Mouse (Mus musculus) testis, adult 2 months (tissue): ENCODE measurements around the gene Hspa4. TPM values are rescaled to one million over a fixed set of nuclear protein-coding genes. Genes with fewer than 3 reads are reported as not detected.
"Not testable (repeated sequence)": the region's sequence is repeated elsewhere in the genome, so short reads cannot be mapped to it uniquely, and the experiment has no call there.

Source experiments
- H3K27ac ChIP-seq: fragments of 200-500 bp; 2 replicates; pipeline ENCODE4 v1.5.1; 2012; ENCODE audit warnings: low read depth, low read length; ENCODE audit not compliant: control insufficient read depth, insufficient read depth
- H3K27me3 ChIP-seq: fragments of 200-500 bp; 2 replicates; pipeline ENCODE4 v1.6.1; 2012; ENCODE audit warnings: mild to moderate bottlenecking, low read length, moderate library complexity; ENCODE audit not compliant: control insufficient read depth, insufficient read depth
- H3K36me3 ChIP-seq: fragments of 200-500 bp; 2 replicates; pipeline ENCODE4 v1.6.1; 2012; ENCODE audit warnings: mild to moderate bottlenecking, low read length; ENCODE audit not compliant: control insufficient read depth, insufficient read depth
- H3K4me1 ChIP-seq: fragments of 200-500 bp; 2 replicates; pipeline ENCODE4 v1.6.1; 2012; ENCODE audit warnings: low read length; ENCODE audit not compliant: control insufficient read depth, insufficient read depth
- H3K4me3 ChIP-seq: fragments of 200-500 bp; 2 replicates; pipeline ENCODE4 v1.5.1; 2012; ENCODE audit warnings: low read depth, mild to moderate bottlenecking, low read length, moderate library complexity, mixed read lengths; ENCODE audit not compliant: control insufficient read depth
- CTCF ChIP-seq: fragments of 200-500 bp; IDR thresholded peaks from 2 replicates; pipeline ENCODE4 v1.5.1; 2012; ENCODE audit warnings: low read depth, mild to moderate bottlenecking, inconsistent platforms, low read length, moderate library complexity; ENCODE audit not compliant: control insufficient read depth, insufficient read depth, insufficient replicate concordance
- POLR2A ChIP-seq: fragments of 200-500 bp; IDR thresholded peaks from 2 replicates; pipeline ENCODE4 v1.6.1; 2012; ENCODE audit warnings: low read depth, mild to moderate bottlenecking, inconsistent platforms, low read length, moderate library complexity; ENCODE audit not compliant: control insufficient read depth
- polyA plus RNA-seq: library from polyadenylated mRNA; depleted of rRNA; stranded (reverse); fragments of >200 nt; gene quantifications from 2 replicates; pipeline ENCODE4 v1.2.3, GENCODE M21; 2012

Gene Hspa4
- polyA plus RNA-seq, 1 experiment = 38.9 TPM

DNA sequence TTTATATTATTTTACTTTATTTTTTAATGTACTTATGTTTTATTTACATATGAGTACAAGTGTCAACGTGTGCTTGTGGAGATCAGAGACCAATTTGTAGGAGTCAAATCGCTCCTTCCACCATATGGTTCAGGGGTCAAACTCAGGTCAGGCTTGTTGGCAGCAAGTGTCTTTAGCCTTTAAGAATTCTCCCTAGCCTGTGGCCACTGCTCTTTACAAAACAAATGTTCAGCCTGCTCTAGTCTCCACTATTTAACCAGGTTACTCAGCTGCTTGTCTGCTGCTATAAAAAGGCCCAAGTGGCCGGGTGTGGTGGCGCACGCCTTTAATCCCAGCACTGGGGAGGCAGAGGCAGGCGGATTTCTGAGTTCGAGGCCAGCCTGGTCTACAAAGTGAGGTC, 17.8 kb upstream of the Hspa4 start:
- no peak overlapping the region for H3K27ac ChIP-seq
- no peak overlapping the region for H3K4me3 ChIP-seq
- H3K36me3 ChIP-seq = no peaks in the 10 kb centered on the region
- TF ChIP-seq CTCF (no peak), POLR2A (no peak)
- H3K4me1 ChIP-seq = no peaks in the 10 kb centered on the region; the same call in 1 of the 2 replicates
- no peaks in the 10 kb centered on the region for H3K27me3 ChIP-seq

DNA sequence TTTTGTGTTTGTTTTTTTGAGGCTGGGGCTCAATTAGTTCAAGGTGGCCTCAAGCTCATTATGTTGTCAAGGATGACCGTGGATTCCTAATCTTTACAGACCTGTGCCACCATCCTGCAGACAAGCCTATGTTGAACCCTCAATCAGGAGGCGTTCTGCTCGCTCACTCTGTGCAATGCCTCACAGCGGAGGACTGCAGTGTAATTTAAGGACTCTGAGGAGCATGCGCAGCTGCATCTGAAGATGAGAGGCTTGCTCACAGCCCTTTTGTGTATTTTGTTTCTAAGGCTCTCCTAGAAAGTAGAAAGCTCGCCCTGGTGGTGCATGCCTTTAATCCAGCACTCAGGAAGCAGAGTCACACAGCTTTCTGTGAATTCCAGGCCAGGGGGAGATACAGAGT, 16.7 kb upstream of the Hspa4 start:
- H3K4me1 ChIP-seq = no peaks in the 10 kb centered on the region
- H3K27ac ChIP-seq = no peak overlapping the region; the same call in 1 of the 2 replicates
- no peaks in the 10 kb centered on the region for H3K27me3 ChIP-seq
- no peaks in the 10 kb centered on the region for H3K36me3 ChIP-seq
- H3K4me3 ChIP-seq = no peak overlapping the region
- TF ChIP-seq POLR2A = no peak
- TF ChIP-seq CTCF = no peak

DNA sequence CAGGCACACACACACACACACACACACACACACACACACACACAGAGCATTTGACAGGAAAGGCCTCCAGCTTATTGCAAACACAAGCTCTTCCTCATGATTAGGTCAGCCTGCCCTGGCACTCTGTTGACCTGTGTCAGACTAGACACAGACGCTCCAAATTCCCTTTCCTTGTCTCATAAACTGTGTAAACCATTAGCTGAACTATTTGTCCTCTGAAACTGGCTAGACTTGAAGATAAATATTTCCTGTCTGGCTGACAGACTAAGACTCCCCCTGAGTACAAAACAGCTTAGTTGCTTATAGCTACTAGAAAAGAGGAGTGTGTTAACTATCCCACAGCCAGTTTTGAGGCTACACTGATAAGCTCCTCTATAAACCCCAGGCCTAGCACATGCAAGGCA, 14.5 kb upstream of the Hspa4 start:
- Histone ChIP-seq H3K4me3 (no peak overlapping the region), H3K27ac (0 out of 2 replicates have a peak overlapping the region, but pooled peaks have one; percentile 26), H3K4me1 (no peaks in the 10 kb centered on the region), H3K36me3 (no peaks in the 10 kb centered on the region), H3K27me3 (no peaks in the 10 kb centered on the region)
- TF ChIP-seq CTCF (no peak), POLR2A (no peak)

DNA sequence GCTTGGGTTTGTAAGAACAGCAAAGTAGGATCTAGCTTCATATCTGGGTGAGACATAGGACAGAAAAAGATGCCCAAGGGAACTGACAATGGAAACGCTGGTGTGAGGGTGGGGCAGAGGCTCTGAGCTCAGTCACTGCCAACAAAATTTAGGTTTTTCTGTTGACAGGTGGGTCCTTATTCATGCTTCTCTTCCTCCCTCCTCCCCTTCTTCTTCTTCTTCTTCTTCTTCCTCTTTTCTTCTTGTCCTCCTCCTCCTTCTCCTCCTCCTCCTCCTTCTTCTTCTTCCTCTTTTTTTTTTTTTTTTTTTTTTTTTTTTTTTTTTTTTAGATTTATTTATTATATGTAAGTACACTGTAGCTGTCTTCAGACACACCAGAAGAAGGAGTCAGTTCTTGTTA, 12.6 kb upstream of the Hspa4 start:
- not testable (repeated sequence) for H3K4me3 ChIP-seq, H3K27me3 ChIP-seq, H3K4me1 ChIP-seq, H3K36me3 ChIP-seq, H3K27ac ChIP-seq

DNA sequence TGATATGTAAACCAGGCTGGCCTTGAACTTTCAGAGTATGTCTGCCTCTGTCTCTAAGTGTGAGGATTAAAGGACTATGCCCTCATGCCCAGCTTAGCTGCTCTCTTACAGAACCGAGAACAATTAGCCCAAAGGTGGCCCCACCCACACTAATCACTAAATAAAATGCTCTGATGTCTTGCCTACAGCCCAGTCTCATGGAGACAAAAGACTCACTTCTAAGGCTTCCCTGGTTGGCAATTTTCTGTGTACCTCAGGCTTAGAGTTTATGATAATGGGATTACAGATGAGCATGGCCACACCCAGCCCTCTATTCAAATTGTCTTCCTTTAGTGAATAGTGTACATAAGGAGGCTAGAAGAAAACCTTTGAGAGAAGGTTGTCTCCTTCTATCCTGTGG, 11.1 kb upstream of the Hspa4 start:
- Histone ChIP-seq H3K27ac (no peak overlapping the region), H3K36me3 (no peaks in the 10 kb centered on the region), H3K4me1 (peaks cover 2% of the 10 kb centered on the region), H3K4me3 (no peak overlapping the region), H3K27me3 (no peaks in the 10 kb centered on the region)
- TF ChIP-seq CTCF = no peak

DNA sequence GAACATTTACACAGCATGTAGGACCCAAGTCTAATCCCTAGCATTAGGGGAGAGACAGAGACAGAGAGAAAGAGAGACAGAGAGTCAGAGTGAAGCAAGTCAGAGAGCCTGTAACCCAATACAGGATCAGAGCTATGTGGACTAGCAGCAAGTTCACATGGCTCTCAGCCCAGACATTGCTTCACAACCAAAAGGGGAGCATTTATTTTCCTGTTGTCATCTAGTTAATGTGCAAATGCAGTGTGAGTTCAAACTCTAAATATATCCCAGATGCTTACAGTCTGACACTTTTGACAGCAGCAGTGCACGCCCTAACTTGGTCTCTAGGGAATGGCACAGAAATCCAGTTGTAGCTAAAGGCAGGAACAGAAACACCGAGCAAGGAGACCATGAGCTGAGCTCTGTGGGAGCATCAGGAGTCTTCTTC, 8.6 kb upstream of the Hspa4 start:
- H3K4me1 ChIP-seq = peaks cover 2% of the 10 kb centered on the region
- H3K4me3 ChIP-seq = no peak overlapping the region
- no peak for TF ChIP-seq CTCF
- no peak for TF ChIP-seq POLR2A
- H3K27ac ChIP-seq = peak overlapping the region; percentile 74
- H3K36me3 ChIP-seq = no peaks in the 10 kb centered on the region
- no peaks in the 10 kb centered on the region for H3K27me3 ChIP-seq

DNA sequence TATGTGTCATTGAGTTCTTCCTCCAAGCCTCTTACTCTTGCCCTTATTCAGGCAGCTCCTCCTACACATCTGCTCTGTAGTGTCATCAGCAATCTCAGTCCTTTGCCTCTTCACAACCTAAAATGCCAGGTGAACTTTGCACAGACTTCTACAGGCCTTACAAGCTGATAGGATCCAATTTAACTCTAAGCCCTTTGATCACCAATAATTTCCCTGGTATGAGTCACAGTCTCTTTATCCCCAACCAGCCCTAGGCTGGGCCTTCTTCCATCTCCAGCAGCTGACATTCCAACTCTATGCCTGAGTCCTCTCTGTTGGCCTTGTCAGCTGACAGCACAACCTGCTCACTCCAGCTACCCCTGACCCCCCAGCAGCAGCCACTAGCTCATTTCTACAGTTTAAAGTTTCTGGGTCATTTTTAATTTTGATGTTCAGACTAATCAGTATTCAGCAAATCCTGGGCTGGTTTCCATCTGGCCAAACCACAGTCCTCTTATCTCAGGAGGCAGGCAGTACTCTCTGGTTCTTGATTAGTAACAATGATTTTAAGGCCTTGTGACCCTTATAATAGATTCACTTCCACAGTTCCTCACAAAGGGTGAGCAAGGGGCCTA, 8.1 kb upstream of the Hspa4 start:
- TF ChIP-seq POLR2A (no peak), CTCF (no peak)
- Histone ChIP-seq H3K27me3 (no peaks in the 10 kb centered on the region), H3K4me3 (no peak overlapping the region), H3K36me3 (no peaks in the 10 kb centered on the region), H3K4me1 (peaks cover 2% of the 10 kb centered on the region), H3K27ac (peak overlapping the region; percentile 74)

DNA sequence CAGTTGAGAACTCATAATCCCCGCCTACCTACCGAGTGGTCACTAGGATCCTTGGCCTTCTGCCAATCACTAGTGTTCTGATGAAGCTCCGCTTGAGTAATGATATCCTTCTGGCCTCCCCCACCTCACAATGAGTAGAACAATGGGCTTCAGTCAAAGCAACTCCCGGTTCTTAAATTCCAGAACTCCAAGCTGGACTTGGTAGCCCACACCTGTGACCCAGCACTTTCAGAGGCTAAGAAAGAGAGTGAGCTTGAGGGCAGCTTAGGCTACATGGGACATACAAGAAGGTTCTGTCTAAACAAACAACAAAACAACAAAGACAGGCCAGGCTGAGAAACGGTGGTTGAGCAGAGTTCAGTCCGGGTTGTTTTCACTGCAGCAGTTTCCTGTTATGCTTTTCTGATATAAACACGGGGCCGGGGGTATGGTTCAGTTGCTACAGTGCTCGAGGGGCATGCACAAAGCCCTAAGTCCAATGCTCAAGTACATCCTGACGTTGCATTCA, 7.4 kb upstream of the Hspa4 start:
- peak overlapping the region; percentile 74 for H3K27ac ChIP-seq

More for the DNA sequence above, 7.4 kb upstream of the Hspa4 start:
- H3K27me3 ChIP-seq = no peaks in the 10 kb centered on the region
- no peak for TF ChIP-seq CTCF
- TF ChIP-seq POLR2A = no peak
- peaks cover 2% of the 10 kb centered on the region for H3K4me1 ChIP-seq
- H3K36me3 ChIP-seq = no peaks in the 10 kb centered on the region
- no peak overlapping the region for H3K4me3 ChIP-seq
